Mouse (Mus musculus): ENCODE data around the gene Soat2. TPM values are rescaled to one million over a fixed set of nuclear protein-coding genes. Genes with fewer than 3 reads are reported as not detected.

Gene Soat2
- total RNA-seq, 2 experiments from 2014 or later, result 0.23 TPM; not detected in 1

GRCm38 (mm10) chr15:102177417-102177816, 27.1 kb downstream of the Soat2 start:
- intact Hi-C loops (cut with DNase I), result no loop called here
- no peak for DNase-seq (ENCODE audit: low spot score in 2 of 2)

DNA sequence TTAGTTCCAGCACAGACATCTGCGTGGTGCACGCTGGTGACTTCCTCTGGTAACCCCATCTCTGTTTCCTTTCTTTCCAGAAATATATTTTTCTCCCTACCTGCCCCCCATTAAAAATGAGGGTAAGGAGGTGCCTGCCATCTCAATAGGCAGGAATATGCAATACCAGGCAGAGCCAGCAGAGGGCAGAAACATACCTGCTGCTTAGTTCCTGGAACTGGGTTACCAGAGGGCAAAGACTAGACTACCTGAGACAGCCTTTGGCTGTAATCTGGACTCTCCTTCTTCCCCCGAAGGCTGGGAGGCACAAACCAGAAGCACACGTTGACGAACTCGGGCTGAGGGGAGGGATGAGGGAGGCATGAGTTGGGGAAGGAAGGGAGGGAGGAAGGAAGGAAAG, 28.0 kb downstream of the Soat2 start:
- DNase-seq (ENCODE audit: low spot score in 2 of 2), result peak; percentile 53 to 73
- intact Hi-C loops (cut with DNase I), result loop anchor here (2.0 kb wide), 1 partner anchor 47 kb away; no protein-coding TSS in a partner anchor

GRCm38 (mm10) chr15:102179106-102179505, 28.8 kb downstream of the Soat2 start:
- intact Hi-C loops (cut with DNase I), result loop anchor here (2.0 kb wide), 1 partner anchor 46 kb away; no protein-coding TSS in a partner anchor
- DNase-seq (ENCODE audit: low spot score in 2 of 2), result no peak

GRCm38 (mm10) chr15:102179924-102180323, 29.6 kb downstream of the Soat2 start:
- intact Hi-C loops (cut with DNase I), result loop anchor here (2.0 kb wide), 1 partner anchor 45 kb away; no protein-coding TSS in a partner anchor

GRCm38 (mm10) chr15:102183076-102183475, 32.8 kb downstream of the Soat2 start:
- DNase-seq (ENCODE audit: low spot score in 2 of 2), result no peak
- intact Hi-C loops (cut with DNase I), result no loop called here

More at GRCm38 (mm10) chr15:102179924-102180323, 29.6 kb downstream of the Soat2 start:
- no peak for DNase-seq (ENCODE audit: low spot score in 2 of 2)

DNA sequence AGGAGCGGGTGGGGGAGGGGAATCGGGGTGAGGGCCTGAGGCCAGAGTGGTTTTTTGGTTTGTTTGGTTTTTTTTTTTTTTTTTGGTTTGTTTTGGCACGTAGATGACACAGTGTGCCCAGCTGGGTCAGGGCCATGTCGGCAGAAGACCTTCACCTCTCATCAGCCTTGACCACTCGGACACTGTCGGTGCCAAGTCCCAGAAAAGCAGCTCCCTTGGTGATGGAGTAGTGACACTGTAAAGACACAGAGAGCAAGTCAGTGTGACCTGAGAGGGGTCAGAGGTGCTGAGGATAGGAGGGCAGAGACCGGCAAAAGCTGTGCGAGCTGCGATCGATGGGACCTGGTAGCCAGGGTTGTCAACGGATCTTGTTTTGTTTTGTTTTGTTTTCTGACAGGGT, 35.9 kb downstream of the Soat2 start:
- no peak for DNase-seq (ENCODE audit: low spot score in 2 of 2)
- intact Hi-C loops (cut with DNase I), result no loop called here

DNA sequence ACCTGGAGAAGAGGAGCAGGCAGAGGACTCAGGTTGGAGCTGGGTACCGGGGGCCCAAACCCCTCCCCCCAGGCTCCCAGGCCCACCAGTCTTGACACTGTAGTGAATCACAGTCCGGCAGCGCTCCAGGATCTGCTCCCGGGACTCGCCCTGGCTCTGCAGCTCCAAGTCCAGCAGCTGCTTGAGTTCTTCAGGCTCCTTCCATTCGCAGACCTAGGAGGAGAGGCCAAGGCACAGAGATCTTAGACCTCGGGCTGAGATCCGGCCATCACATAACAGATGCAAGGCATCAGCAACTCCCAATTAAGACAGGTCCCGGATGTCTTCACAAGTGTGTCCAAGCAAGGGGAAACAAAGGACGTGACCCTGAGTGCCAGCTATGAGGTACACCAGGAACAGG, 37.8 kb downstream of the Soat2 start:
- intact Hi-C loops (cut with DNase I), result no loop called here

GRCm38 (mm10) chr15:102188883-102189282, 38.6 kb downstream of the Soat2 start:
- intact Hi-C loops (cut with DNase I), result no loop called here
- no peak for DNase-seq (ENCODE audit: low spot score in 2 of 2)

More for the DNA sequence above, 37.8 kb downstream of the Soat2 start:
- no peak for DNase-seq (ENCODE audit: low spot score in 2 of 2)

GRCm38 (mm10) chr15:102191699-102192098, 41.4 kb downstream of the Soat2 start:
- intact Hi-C loops (cut with DNase I), result no loop called here
- no peak for DNase-seq (ENCODE audit: low spot score in 2 of 2)

DNA sequence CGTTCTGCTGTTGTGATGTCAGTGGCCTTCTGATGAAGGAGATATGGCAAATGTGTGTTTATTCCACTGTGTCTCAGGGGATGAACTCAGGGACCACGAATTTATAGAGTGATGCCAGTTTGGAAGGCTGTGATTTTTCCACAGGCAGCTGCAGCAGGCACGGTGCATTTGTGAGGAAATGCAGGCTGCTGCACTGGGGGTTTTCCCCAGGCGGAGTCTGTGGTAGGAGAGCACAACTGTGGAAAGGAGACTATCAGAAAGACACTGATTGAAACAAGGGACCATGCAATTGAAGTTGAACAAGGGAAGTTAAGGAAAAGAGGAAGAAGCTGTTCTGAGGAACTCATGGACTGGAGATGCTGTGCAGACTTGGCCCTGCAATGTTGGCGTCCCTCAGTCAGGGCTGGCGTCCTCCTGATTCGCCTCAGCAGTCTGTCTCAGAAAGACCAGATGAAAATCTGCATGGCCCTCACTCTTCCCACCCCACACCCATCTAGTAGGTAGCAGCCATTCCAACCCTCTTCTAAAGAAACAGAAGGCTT, 42.0 kb downstream of the Soat2 start:
- intact Hi-C loops (cut with DNase I), result no loop called here

GRCm38 (mm10) chr15:102192820-102193386, 42.6 kb downstream of the Soat2 start:
- no peak for DNase-seq (ENCODE audit: low spot score in 2 of 2)
- intact Hi-C loops (cut with DNase I), result no loop called here

More for the DNA sequence above, 42.0 kb downstream of the Soat2 start:
- no peak for DNase-seq (ENCODE audit: low spot score in 2 of 2)

DNA sequence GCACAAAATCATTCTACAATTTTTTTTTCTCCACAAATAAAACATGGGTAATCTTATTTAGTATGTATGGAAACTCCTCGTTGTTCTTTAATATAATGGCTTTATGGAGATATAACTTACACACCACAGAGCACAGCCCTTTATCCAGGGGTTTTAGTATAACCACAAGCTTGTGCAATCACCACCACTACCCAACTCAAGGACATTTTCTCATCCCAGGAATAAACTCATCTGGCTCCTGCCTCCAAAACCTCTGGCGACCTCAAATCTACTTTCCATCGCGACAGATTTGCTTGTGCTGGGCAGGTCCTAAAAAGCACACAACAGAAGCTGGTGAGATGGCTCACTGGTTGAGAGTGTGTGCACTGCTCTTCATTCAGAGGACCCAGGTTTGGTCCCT, 43.3 kb downstream of the Soat2 start:
- intact Hi-C loops (cut with DNase I), result no loop called here
- DNase-seq (ENCODE audit: low spot score in 2 of 2), result no peak

- intact Hi-C loops (cut with DNase I), result no loop called here
- no peak for DNase-seq (ENCODE audit: low spot score in 2 of 2)
These were observed 44.1 kb downstream of the Soat2 start for GRCm38 (mm10) chr15:102194439-102194838.

GRCm38 (mm10) chr15:102195373-102195772, 45.0 kb downstream of the Soat2 start:
- no peak for DNase-seq (ENCODE audit: low spot score in 2 of 2)
- intact Hi-C loops (cut with DNase I), result no loop called here

- intact Hi-C loops (cut with DNase I), result no loop called here
- no peak for DNase-seq (ENCODE audit: low spot score in 2 of 2)
These were observed 48.5 kb downstream of the Soat2 start for GRCm38 (mm10) chr15:102198841-102199240.

DNA sequence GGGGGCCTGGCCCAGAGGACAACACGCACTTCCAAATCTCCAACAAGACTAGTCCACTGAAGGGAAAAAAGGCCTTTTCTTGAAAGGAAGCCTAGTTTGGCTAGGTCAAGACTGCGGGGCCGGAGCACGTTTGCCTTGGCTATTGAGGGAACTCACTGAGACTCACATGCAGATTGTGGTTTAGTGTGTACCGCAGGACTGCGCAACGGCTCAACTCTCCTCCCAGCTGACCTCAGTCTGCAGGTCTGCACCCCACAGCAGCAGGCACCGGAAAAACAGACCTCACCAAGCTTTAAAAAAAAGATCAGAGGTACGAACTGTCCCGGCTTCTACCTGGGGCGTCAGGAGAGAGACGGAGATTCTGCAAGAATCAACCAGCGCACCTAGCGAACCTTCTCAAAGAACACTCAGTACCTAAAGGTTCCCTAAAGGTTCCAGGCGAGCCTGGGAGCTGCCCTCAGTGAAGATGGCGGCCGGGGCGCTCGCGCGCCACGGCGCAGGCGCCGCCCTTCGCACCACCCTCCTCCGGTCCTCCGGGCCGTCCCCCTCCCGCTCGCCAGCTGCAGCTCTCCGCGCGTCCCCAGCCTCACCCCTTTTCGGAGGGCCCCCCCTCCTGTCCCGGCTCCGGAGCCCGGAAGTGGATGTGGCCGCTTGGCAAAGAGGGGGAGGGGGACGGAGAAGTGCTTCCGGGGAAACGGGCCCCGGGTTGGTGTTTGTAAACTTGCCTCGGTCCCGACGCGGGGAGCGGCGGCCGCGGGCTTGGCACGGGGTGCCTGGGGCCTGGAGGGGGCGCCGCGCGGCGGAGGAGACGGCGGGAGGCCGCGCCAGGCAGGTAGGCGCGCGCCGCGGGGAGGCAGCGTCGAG, 52.9 kb downstream of the Soat2 start, which contains the start of gene Zfp740:
TSS of gene Zfp740 (plus strand) at position 279 of the 864 bp plus-strand sequence.
- DNase-seq (ENCODE audit: low spot score in 2 of 2), result peak; percentile 92 to 94
- intact Hi-C loops (cut with DNase I), result no loop called here

DNA sequence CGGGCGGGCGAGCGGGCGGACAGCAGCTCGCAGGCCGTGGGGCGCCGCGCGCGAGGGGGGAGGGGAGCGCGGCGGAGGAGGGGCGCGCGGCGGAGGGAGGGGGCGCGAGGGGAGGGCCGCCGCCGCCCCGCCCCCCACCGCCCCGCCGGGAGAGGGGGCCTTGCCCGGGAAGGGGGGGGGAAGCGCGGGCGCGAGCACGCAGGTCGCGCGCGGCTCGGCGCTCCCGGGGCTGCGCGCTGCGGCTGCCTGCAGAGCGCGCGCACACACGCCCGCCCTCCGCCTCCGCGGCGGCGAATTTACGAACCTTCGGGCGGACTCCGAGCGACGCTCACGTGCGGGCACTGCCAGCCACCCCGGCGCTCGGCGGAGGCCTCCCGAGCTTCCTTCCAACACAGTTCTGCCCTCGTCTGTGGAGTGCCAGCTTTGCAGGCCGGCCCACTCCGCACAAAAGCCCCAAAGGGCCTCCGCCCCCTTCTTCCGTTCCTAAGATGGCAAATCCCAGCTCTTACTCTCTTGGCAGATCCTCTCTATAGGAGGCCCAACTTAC, 53.6 kb downstream of the Soat2 start:
- intact Hi-C loops (cut with DNase I), result no loop called here
- DNase-seq (ENCODE audit: low spot score in 2 of 2), result peak; percentile 72 to 81

DNA sequence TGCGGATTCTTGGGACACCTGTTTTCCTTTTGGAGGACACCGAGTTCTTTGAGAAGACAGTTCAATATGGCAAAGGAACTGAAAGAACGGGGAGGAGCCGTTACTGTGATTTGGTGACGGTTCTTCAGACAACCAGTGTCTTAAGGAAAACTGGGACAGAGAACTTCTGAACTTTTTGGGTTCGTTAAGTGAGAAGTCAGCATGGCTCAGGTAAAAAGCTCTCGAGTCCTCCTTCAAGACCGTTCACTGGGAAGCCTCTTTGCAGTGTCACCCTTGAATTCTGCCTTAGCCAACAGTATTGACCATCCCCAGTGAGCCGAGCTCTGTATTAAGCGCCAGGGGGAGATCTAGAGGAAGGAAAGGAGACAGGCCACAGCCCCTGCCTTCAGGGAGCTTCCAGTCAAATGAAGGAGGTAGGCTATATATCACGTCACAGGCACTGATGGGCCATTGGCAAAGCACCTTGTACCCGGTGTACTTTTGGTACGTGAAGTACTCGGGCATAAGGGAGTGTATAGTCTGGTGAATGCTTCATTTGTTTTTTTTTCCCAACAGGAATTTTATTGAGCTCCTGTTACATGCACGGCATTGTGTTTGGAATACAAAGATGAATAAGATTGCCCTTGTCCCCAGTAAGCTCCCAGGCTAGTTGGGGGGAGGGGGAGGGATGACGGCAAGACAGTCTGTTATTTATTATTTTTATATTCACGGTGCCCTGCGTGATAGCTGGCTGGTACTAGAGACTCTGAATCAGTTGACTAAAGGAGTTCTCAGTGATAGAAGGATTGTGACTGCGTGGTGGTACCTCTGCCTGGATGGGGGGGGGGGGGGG, 54.6 kb downstream of the Soat2 start, which contains the start of gene Csad:
TSS of gene Csad (minus strand) at position 51 of the 832 bp plus-strand sequence.
- no peak for DNase-seq (ENCODE audit: low spot score in 2 of 2)
- intact Hi-C loops (cut with DNase I), result no loop called here

GRCm38 (mm10) chr15:102205779-102206178, 55.5 kb downstream of the Soat2 start:
- intact Hi-C loops (cut with DNase I), result no loop called here
- peak in 1 of 2 experiments; percentile 41 for DNase-seq (ENCODE audit: low spot score in 2 of 2)

Data from left cerebral cortex, postnatal 36 days (tissue).